Mouse (Mus musculus) liver, adult 2 months (tissue): ENCODE measurements at regions not wholly inside any gene's neighbourhood (a gene's known extent, or its start where the extent isn't known, plus 50 kb on each side); places are given as distances from the start of the nearest gene placed in this dataset.

Source experiments
- DNase-seq: peaks from one replicate; pipeline ENCODE4 v3.0.0-alpha.2; 2011; ENCODE audit warnings: low read depth, low spot score; ENCODE audit errors: extremely low read depth
- H3K27ac ChIP-seq: fragments of 200-500 bp; replicated peaks from 2 replicates; pipeline ENCODE4 v1.5.1; 2012; ENCODE audit warnings: low read depth, mild to moderate bottlenecking, control low read depth, inconsistent platforms, low read length; ENCODE audit not compliant: insufficient read depth
- H3K27me3 ChIP-seq: fragments of 200-500 bp; 2 replicates; pipeline ENCODE4 v1.6.1; 2012; ENCODE audit warnings: mild to moderate bottlenecking, moderate library complexity, low read length, inconsistent platforms; ENCODE audit not compliant: control insufficient read depth, insufficient read depth
- H3K36me3 ChIP-seq: fragments of 200-500 bp; 2 replicates; pipeline ENCODE4 v1.6.1; 2012; ENCODE audit warnings: low read length, inconsistent platforms; ENCODE audit not compliant: control insufficient read depth, insufficient read depth
- H3K4me1 ChIP-seq: fragments of 200-500 bp; 2 replicates; pipeline ENCODE4 v1.6.1; 2011; ENCODE audit warnings: low read length; ENCODE audit not compliant: control insufficient read depth, insufficient read depth
- H3K4me3 ChIP-seq: fragments of 200-500 bp; 2 replicates; pipeline ENCODE4 v1.5.1; 2011; ENCODE audit warnings: low read depth, mild to moderate bottlenecking, control low read depth, low read length, moderate library complexity; ENCODE audit not compliant: insufficient read depth
- H3K79me2 ChIP-seq: fragments of 200-500 bp; 2 replicates; pipeline ENCODE4 v1.6.1; 2012; ENCODE audit warnings: inconsistent platforms, mild to moderate bottlenecking, low read length, moderate library complexity; ENCODE audit not compliant: control insufficient read depth, insufficient read depth
- H3K9ac ChIP-seq: fragments of 200-500 bp; 2 replicates; pipeline ENCODE4 v1.6.1; 2012; ENCODE audit warnings: low read depth, mild to moderate bottlenecking, control low read depth, inconsistent platforms, low read length
- CTCF ChIP-seq: fragments of 200-500 bp; IDR thresholded peaks from 2 replicates; pipeline ENCODE4 v1.5.1; 2011; ENCODE audit warnings: low read depth, low read length, control low read depth
- POLR2A ChIP-seq: fragments of 200-500 bp; IDR thresholded peaks from 2 replicates; pipeline ENCODE4 v1.6.1; 2011; ENCODE audit warnings: low read length, control low read depth; ENCODE audit not compliant: insufficient read depth; ENCODE audit errors: extremely low read depth
- WGBS: fragments of 180-500 bp; shearing (Covaris S2); methylation state at CpG from one replicate; pipeline ENCODE4 v1.1.7; 2018; 5-methylcytosine and 5-hydroxymethylcytosine counted together

GRCm38 (mm10) chr10:46534456-46534855 is 956.8 kb downstream of the Hace1 start:
- Histone ChIP-seq H3K36me3 (no peaks in the 10 kb centered on the region), H3K27me3 (no peaks in the 10 kb centered on the region), H3K4me1 (no peaks in the 10 kb centered on the region), H3K27ac (no peak overlapping the region), H3K9ac (no peak overlapping the region), H3K4me3 (no peak overlapping the region), H3K79me2 (no peaks in the 10 kb centered on the region)
- WGBS = 91% methylated on average over 1 of the region's 1 CpGs
- DNase-seq = no peak
- TF ChIP-seq CTCF = no peak
- TF ChIP-seq POLR2A = no peak

DNA sequence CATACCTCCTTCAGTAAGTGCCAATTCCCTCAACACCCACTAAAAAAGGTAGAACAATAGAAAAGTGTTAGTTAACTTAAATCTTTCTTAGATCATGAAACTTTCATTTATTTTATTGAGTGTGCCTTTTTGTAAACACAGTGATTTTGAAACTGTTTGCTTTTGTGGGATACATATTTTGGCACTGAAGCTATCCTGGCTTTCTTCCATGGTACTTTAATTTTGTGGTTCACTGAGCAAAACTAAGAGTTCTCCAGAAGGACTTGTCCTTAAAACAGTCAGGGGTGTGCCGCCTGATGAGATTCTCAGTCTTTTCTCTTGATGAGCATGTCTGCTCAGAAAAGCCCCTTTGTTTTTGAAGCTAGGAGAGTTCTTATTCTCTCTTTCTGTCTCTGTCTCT is 982.9 kb downstream of the Hace1 start:
- Histone ChIP-seq H3K4me1 (no peaks in the 10 kb centered on the region), H3K9ac (no peak overlapping the region), H3K4me3 (no peak overlapping the region), H3K27ac (no peak overlapping the region), H3K79me2 (no peaks in the 10 kb centered on the region), H3K36me3 (no peaks in the 10 kb centered on the region), H3K27me3 (no peaks in the 10 kb centered on the region)
- DNase-seq = peak; percentile 12
- no peak for TF ChIP-seq POLR2A
- no peak for TF ChIP-seq CTCF
- 82% methylated on average over 1 of the region's 1 CpGs for WGBS

GRCm38 (mm10) chr10:46576127-46576526 is 998.5 kb downstream of the Hace1 start:
- no peaks in the 10 kb centered on the region for H3K79me2 ChIP-seq
- H3K9ac ChIP-seq = no peak overlapping the region
- H3K4me1 ChIP-seq = no peaks in the 10 kb centered on the region
- TF ChIP-seq CTCF = no peak
- no peak for TF ChIP-seq POLR2A
- 68% methylated on average over 3 of the region's 3 CpGs for WGBS
- H3K4me3 ChIP-seq = no peak overlapping the region
- no peaks in the 10 kb centered on the region for H3K36me3 ChIP-seq
- no peak for DNase-seq
- no peaks in the 10 kb centered on the region for H3K27me3 ChIP-seq
- no peak overlapping the region for H3K27ac ChIP-seq
